12 mouse cellular contexts compared by ENCODE assay signal in the genomic region with DNA sequence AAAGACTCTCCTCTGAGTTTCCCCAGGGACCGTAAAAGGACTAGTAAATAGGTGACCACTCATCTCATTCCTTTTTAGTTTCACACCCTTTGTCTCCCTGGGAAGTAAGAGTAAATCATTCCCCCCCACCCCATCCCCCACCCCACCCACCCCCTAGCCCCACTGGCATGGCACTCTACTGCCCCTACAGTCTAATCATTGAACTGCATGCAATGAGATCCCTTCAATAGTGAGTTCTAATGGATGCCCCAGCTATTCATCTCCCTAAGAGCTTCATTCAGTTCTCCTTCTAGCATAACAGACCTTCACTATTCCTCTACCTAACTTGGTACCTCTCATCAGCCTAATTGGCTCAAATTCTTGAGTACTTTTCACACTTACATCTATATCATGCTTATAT. TPM values are rescaled to one million over a fixed set of nuclear protein-coding genes. Genes with fewer than 3 reads are reported as not detected.
A peak's percentile ranks its signal among the peaks of the same experiment; 100 is the strongest.
DNase-seq lines count a peak whose midpoint lies in the region; ATAC-seq and TF ChIP-seq lines count a peak whose summit lies in the region.
"Had no signal": no experiment of that assay in that cellular context is flagged by ENCODE, and none has a peak within 500 bp of the region (broad histone marks: within the 10 kb centered on the region; RNA-seq: fewer than 3 reads in every experiment).

No protein-coding gene starts in this region.

- peak; percentile 14 for DNase-seq in thymus, postnatal 0 days (ENCODE audit: low spot score)
- no peak for DNase-seq in thymus, postnatal 36 days
- peak; percentile 32 for DNase-seq in embryo, embryonic 10 days (ENCODE audit: low spot score)
- DNase-seq in splenic B cell, adult 2 months (ENCODE audit: low read depth, low spot score) = peak; percentile 48
- no peak for DNase-seq in cerebellum, postnatal 36 days
- DNase-seq: gastrocnemius, postnatal 36 days; kidney, postnatal 4 days; liver, embryonic 13.5 days had no signal

- no peak overlapping the region for H3K4me3 ChIP-seq in intestine, postnatal 0 days (ENCODE audit: low read depth, low read length)
- no peak overlapping the region for H3K4me3 ChIP-seq in intestine, embryonic 15.5 days (replicated peaks)
- no peak overlapping the region for H3K4me3 ChIP-seq in forebrain, embryonic 16.5 days (replicated peaks; ENCODE audit: low read length)
- H3K4me3 ChIP-seq: forebrain, embryonic 12.5 days; liver, embryonic 13.5 days had no signal

- ATAC-seq in intestine, postnatal 0 days = no peak
- no peak for ATAC-seq in intestine, embryonic 15.5 days
- no peak for ATAC-seq in forebrain, embryonic 16.5 days

- no peak overlapping the region for H3K4me2 ChIP-seq in intestine, postnatal 0 days (replicated peaks; ENCODE audit: low read depth)
- H3K4me2 ChIP-seq in intestine, embryonic 15.5 days (replicated peaks) = no peak overlapping the region
- no peak overlapping the region for H3K4me2 ChIP-seq in forebrain, embryonic 16.5 days (ENCODE audit: low read length)
- H3K4me2 ChIP-seq: forebrain, embryonic 12.5 days; liver, embryonic 13.5 days had no signal

- no peaks in the 10 kb centered on the region for H3K4me1 ChIP-seq in intestine, postnatal 0 days (replicated peaks; ENCODE audit: control insufficient read depth, insufficient read depth, low read length)
- no peaks in the 10 kb centered on the region for H3K4me1 ChIP-seq in intestine, embryonic 15.5 days (replicated peaks)
- peaks cover 11% of the 10 kb centered on the region for H3K4me1 ChIP-seq in forebrain, embryonic 16.5 days (replicated peaks; ENCODE audit: control insufficient read depth, insufficient read depth, low read length)

- no peaks in the 10 kb centered on the region for H3K27me3 ChIP-seq in intestine, postnatal 0 days (replicated peaks; ENCODE audit: control insufficient read depth, insufficient read depth, low read length)
- H3K27me3 ChIP-seq in intestine, embryonic 15.5 days (replicated peaks) = no peaks in the 10 kb centered on the region
- no peaks in the 10 kb centered on the region for H3K27me3 ChIP-seq in splenic B cell, adult 2 months (ENCODE audit: control insufficient read depth, insufficient read depth, low read length, poor library complexity, severe bottlenecking)
- H3K27me3 ChIP-seq in forebrain, embryonic 16.5 days (replicated peaks; ENCODE audit: control insufficient read depth, insufficient read depth, low read length) = no peaks in the 10 kb centered on the region
- H3K27me3 ChIP-seq: liver, embryonic 13.5 days had no signal

- no peaks in the 10 kb centered on the region for H3K9me3 ChIP-seq in intestine, postnatal 0 days (ENCODE audit: control insufficient read depth)
- H3K9me3 ChIP-seq in intestine, embryonic 15.5 days = no peaks in the 10 kb centered on the region
- H3K9me3 ChIP-seq in forebrain, embryonic 16.5 days (ENCODE audit: control insufficient read depth, low read length) = no peaks in the 10 kb centered on the region
- H3K9me3 ChIP-seq: forebrain, embryonic 12.5 days; liver, embryonic 13.5 days had no signal

- H3K36me3 ChIP-seq in intestine, postnatal 0 days (ENCODE audit: control insufficient read depth, insufficient read depth) = no peaks in the 10 kb centered on the region
- no peaks in the 10 kb centered on the region for H3K36me3 ChIP-seq in intestine, embryonic 15.5 days
- no peaks in the 10 kb centered on the region for H3K36me3 ChIP-seq in splenic B cell, adult 2 months (ENCODE audit: control insufficient read depth, insufficient read depth, low read length, poor library complexity, severe bottlenecking)
- H3K36me3 ChIP-seq in forebrain, embryonic 16.5 days (ENCODE audit: control insufficient read depth, insufficient read depth) = no peaks in the 10 kb centered on the region
- H3K36me3 ChIP-seq: forebrain, embryonic 12.5 days; liver, embryonic 13.5 days had no signal

- 86% methylated on average over 1 of the region's 1 CpGs for WGBS in intestine, postnatal 0 days
- WGBS in intestine, embryonic 15.5 days = 100% methylated on average over 1 of the region's 1 CpGs
- 92% methylated on average over 1 of the region's 1 CpGs for WGBS in forebrain, embryonic 16.5 days

- peak; percentile 54 for TF ChIP-seq CTCF in intestine, postnatal 0 days (IDR thresholded peaks at IDR 0.05; ENCODE audit: low read depth)

- no peak overlapping the region for H3K9ac ChIP-seq in intestine, postnatal 0 days (ENCODE audit: low read depth, low read length)
- H3K9ac ChIP-seq in intestine, embryonic 15.5 days = no peak overlapping the region
- no peak overlapping the region for H3K9ac ChIP-seq in forebrain, embryonic 16.5 days (replicated peaks; ENCODE audit: low read depth, low read length)
- H3K9ac ChIP-seq: forebrain, embryonic 12.5 days; liver, embryonic 13.5 days had no signal

- H3K27ac ChIP-seq in intestine, postnatal 0 days (ENCODE audit: low read depth, low read length) = no peak overlapping the region
- no peak overlapping the region for H3K27ac ChIP-seq in intestine, embryonic 15.5 days
- no peak overlapping the region for H3K27ac ChIP-seq in forebrain, embryonic 16.5 days (ENCODE audit: low read length)
- H3K27ac ChIP-seq: forebrain, embryonic 12.5 days; liver, embryonic 13.5 days had no signal

RNA-seq across cellular contexts. Expression of a gene that starts 20.9 kb away (rescaled TPM):
- polyA plus RNA-seq in intestine, postnatal 0 days (2015; fragmentation: Nextera tagmentation; extraction: Ambion mirVana) = 14.2 and 15.0 TPM in 2 replicates
- 4.6 and 5.6 TPM in 2 replicates for polyA plus RNA-seq in intestine, embryonic 15.5 days (2015; fragmentation: Nextera tagmentation; extraction: Ambion mirVana)
- polyA plus RNA-seq in thymus, postnatal 0 days (2015; fragmentation: Nextera tagmentation; extraction: Ambion mirVana) = 6.1 and 6.8 TPM in 2 replicates
- 12.4 and 16.6 TPM in 2 replicates for polyA plus RNA-seq in forebrain, embryonic 16.5 days (2015; fragmentation: Nextera tagmentation; extraction: Ambion mirVana)

RNA-seq across cellular contexts. Expression of a gene that starts 33.7 kb away (rescaled TPM):
- 10.8 and 13.1 TPM in 2 replicates for polyA plus RNA-seq in intestine, postnatal 0 days (2015; fragmentation: Nextera tagmentation; extraction: Ambion mirVana)
- polyA plus RNA-seq in intestine, embryonic 15.5 days (2015; fragmentation: Nextera tagmentation; extraction: Ambion mirVana) = 1.1 and 1.2 TPM in 2 replicates
- polyA plus RNA-seq in thymus, postnatal 0 days (2015; fragmentation: Nextera tagmentation; extraction: Ambion mirVana) = 5.1 and 6.5 TPM in 2 replicates
- 0.36 and 0.56 TPM in 2 replicates for polyA plus RNA-seq in forebrain, embryonic 16.5 days (2015; fragmentation: Nextera tagmentation; extraction: Ambion mirVana)

Comparison
In these comparisons a context has a peak if more than half of its experiments do, and no peak if none do; other contexts are left out.
1. DNase-seq: peak in thymus, postnatal 0 days (single experiment), embryo, embryonic 10 days (single experiment) and splenic B cell, adult 2 months (single experiment); none in thymus, postnatal 36 days (0 of 2) and cerebellum, postnatal 36 days (0 of 2).